ENCODE assay signal across 19 mouse cellular contexts in the genomic region with DNA sequence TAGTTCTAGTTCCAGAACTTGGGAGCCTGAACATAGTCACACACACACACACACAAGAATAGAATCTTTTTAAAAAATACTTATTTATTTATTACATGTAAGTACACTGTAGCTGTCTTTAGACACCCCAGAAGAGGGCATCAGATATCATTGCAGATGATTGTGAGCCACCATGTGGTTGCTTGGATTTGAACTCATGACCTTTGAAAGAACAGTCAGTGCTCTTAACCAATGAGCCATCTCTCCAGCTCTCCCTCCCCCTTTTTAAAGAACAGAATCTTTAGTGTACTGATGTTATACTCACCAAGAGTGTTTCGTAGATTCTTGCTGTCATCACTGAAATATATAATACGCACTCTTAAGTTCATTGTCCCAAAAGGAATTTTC. TPM values are rescaled to one million over a fixed set of nuclear protein-coding genes. Genes with fewer than 3 reads are reported as not detected.
"Had no signal": no experiment of that assay in that cellular context is flagged by ENCODE, and none has a peak within 500 bp of the region (broad histone marks: within the 10 kb centered on the region; RNA-seq: fewer than 3 reads in every experiment).

No protein-coding gene starts in this region.

- H3K4me1 ChIP-seq: limb, embryonic 13.5 days; midbrain, embryonic 12.5 days; stomach, embryonic 15.5 days had no signal

- H3K9me3 ChIP-seq: limb, embryonic 13.5 days; midbrain, embryonic 12.5 days; neural tube, embryonic 15.5 days; stomach, embryonic 15.5 days had no signal

- H3K4me2 ChIP-seq: limb, embryonic 13.5 days; midbrain, embryonic 12.5 days; neural tube, embryonic 15.5 days; stomach, embryonic 15.5 days had no signal

- H3K9ac ChIP-seq: limb, embryonic 13.5 days; midbrain, embryonic 12.5 days; neural tube, embryonic 15.5 days; stomach, embryonic 15.5 days had no signal

- H3K27me3 ChIP-seq: stomach, embryonic 15.5 days had no signal

- DNase-seq: kidney, adult 11 months; kidney, postnatal 14 days; left cerebral cortex, postnatal 4 days; lung, adult 18-20 months; thymus, postnatal 36 days had no signal

- H3K4me3 ChIP-seq: limb, embryonic 13.5 days; midbrain, embryonic 12.5 days; myocyte; neural tube, embryonic 15.5 days; stomach, embryonic 15.5 days had no signal

- H3K36me3 ChIP-seq: limb, embryonic 13.5 days; midbrain, embryonic 12.5 days; neural tube, embryonic 15.5 days; stomach, embryonic 15.5 days had no signal

- H3K27ac ChIP-seq: limb, embryonic 13.5 days; midbrain, embryonic 12.5 days; neural tube, embryonic 15.5 days; stomach, embryonic 15.5 days had no signal

RNA-seq across cellular contexts. Expression of a gene that starts 1.3 kb away (rescaled TPM):
- total RNA-seq: megakaryocyte-erythroid progenitor cell, adult 5-6 weeks had no signal
- polyA plus RNA-seq: kidney, embryonic 14.5 days; large intestine, adult 2 months; testis, adult 2 months; thymus, postnatal 0 days had no signal

RNA-seq across cellular contexts. Expression of a gene that starts 2.2 kb away (rescaled TPM):
- polyA plus RNA-seq: myocyte had no signal

RNA-seq across cellular contexts. Expression of a gene that starts 11.8 kb away (rescaled TPM):
- total RNA-seq: megakaryocyte-erythroid progenitor cell, adult 5-6 weeks had no signal
- polyA plus RNA-seq: large intestine, adult 2 months; testis, adult 2 months had no signal

RNA-seq across cellular contexts. Expression of a gene that starts 22.3 kb away (rescaled TPM):
- total RNA-seq: layer of hippocampus, adult 8-10 months; layer of hippocampus, postnatal 14 days; left cerebral cortex, adult 18-20 months; left cerebral cortex, postnatal 10 days; left cerebral cortex, postnatal 4 days; megakaryocyte-erythroid progenitor cell, adult 5-6 weeks had no signal
- polyA plus RNA-seq: large intestine, adult 2 months; myocyte; testis, adult 2 months had no signal
